Mouse (Mus musculus) kidney, postnatal 0 days (tissue): ENCODE results near the gene Wdr59. TPM values are rescaled to one million over a fixed set of nuclear protein-coding genes. Genes with fewer than 3 reads are reported as not detected.

Source experiments
- ATAC-seq: fragments of 200-750 bp; cut with Nextera tagmentation; replicated peaks from 2 replicates; pipeline ENCODE4 v1.8.0; 2017; ENCODE audit warnings: low read depth, moderate number of reproducible peaks, moderate TSS enrichment, moderate library complexity; ENCODE audit not compliant: low FRiP score
- DNase-seq: peaks from one replicate; pipeline ENCODE4 v3.0.0-alpha.2; 2016; ENCODE audit warnings: low spot score
- H3K27ac ChIP-seq: fragments of 300-500 bp; sonication (generic); 2 replicates; pipeline ENCODE4 v1.5.1; 2014; ENCODE audit warnings: mild to moderate bottlenecking
- H3K27me3 ChIP-seq: fragments of 300-500 bp; sonication (generic); 2 replicates; pipeline ENCODE4 v1.6.1; 2014; ENCODE audit warnings: low read length, mixed read lengths; ENCODE audit not compliant: insufficient read depth
- H3K36me3 ChIP-seq: fragments of 300-500 bp; sonication (generic); 2 replicates; pipeline ENCODE4 v1.6.1; 2014; ENCODE audit warnings: low read length, mixed read lengths; ENCODE audit not compliant: insufficient read depth
- H3K4me1 ChIP-seq: fragments of 300-500 bp; sonication (generic); replicated peaks from 2 replicates; pipeline ENCODE4 v1.6.1; 2014; ENCODE audit warnings: antibody characterized with exemption, low read length, mixed read lengths; ENCODE audit not compliant: insufficient read depth
- H3K4me2 ChIP-seq: fragments of 300-500 bp; sonication (generic); 2 replicates; pipeline ENCODE4 v1.6.1; 2014; ENCODE audit warnings: mild to moderate bottlenecking, low read length, moderate library complexity, mixed read lengths
- H3K4me3 ChIP-seq: fragments of 300-500 bp; sonication (generic); replicated peaks from 2 replicates; pipeline ENCODE4 v1.5.1; 2014; ENCODE audit warnings: low read depth, low read length
- H3K9ac ChIP-seq: fragments of 300-500 bp; sonication (generic); 2 replicates; pipeline ENCODE4 v1.6.1; 2014; ENCODE audit warnings: low read depth, low read length
- H3K9me3 ChIP-seq: fragments of 300-500 bp; sonication (generic); replicated peaks from 2 replicates; pipeline ENCODE4 v1.6.1; 2016; ENCODE audit warnings: low read length, inconsistent platforms, mixed read lengths
- CTCF ChIP-seq: IDR thresholded peaks from 2 replicates; pipeline ENCODE4 v1.5.1; 2016; ENCODE audit warnings: antibody characterized with exemption, low read depth, mild to moderate bottlenecking, moderate library complexity
- WGBS: fragments of 180-500 bp; shearing (Covaris S2); extraction: QIAGEN DNeasy Blood & Tissue Kit; methylation state at CpG from one replicate; pipeline ENCODE4 v1.1.7; 2014; 5-methylcytosine and 5-hydroxymethylcytosine counted together
- polyA plus RNA-seq: library from polyadenylated mRNA; unstranded; fragments of >200 nt; fragmentation: Nextera tagmentation; extraction: Ambion mirVana; gene quantifications from 2 replicates; pipeline ENCODE4 v1.2.1, GENCODE M21; 2015

The Wdr59 gene
- polyA plus RNA-seq, 1 experiment from 2014 or later = 3.2 TPM

DNA sequence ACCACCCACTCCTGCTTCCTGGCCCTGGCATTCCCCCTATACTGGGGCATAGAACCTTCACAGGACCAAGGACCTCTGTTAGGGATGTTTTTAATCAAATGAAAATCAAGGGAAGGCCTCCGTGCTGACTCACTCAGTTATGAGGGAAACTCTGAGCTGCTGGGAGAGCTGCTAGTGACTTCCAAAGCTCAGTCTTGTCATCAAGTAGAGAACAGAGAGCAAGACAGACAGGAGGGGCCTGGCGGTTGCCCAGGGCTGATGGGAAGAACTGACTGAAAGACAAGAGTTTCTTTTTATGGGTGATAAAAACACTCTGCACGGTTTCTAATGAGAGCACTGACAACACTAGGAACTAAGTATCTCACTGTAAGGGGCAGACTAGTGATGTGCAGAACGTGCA is 57.4 kb downstream of the Wdr59 start:
- DNase-seq = no peak
- Histone ChIP-seq H3K4me1 (no peaks in the 10 kb centered on the region), H3K4me2 (no peak overlapping the region), H3K27me3 (no peaks in the 10 kb centered on the region), H3K9ac (no peak overlapping the region), H3K9me3 (no peaks in the 10 kb centered on the region), H3K36me3 (peaks cover 8% of the 10 kb centered on the region; the same call in 1 of the 2 replicates), H3K27ac (no peak overlapping the region), H3K4me3 (no peak overlapping the region)
- TF ChIP-seq CTCF = no peak
- 72% methylated on average over 4 of the region's 4 CpGs for WGBS
- no peak for ATAC-seq

DNA sequence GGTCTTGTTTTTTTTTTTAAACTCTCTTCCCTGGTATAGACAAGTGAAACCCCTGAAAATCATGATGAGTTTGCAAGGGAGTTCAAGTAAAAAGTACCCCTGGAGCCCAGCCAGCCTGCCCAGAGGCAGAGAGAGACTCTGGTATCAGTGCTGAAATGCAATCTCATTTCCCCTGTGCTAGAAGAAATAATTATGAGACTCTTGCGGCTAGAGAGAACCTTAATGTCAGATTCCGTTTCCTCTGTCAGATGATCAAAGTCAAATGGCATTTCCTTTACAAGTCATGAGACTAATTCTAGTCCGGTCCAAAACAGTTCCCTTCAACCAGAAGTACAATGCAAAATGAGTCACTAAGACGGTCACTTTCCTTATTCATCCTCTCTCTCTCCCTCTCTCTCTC is 72.2 kb downstream of the Wdr59 start:
- ATAC-seq (no peak), DNase-seq (peak; percentile 72)
- Histone ChIP-seq H3K4me1 (no peaks in the 10 kb centered on the region), H3K4me3 (no peak overlapping the region), H3K9me3 (no peaks in the 10 kb centered on the region), H3K27ac (no peak overlapping the region), H3K36me3 (0 out of 2 replicates have a peak, but pooled peaks cover 4% of the 10 kb centered on the region), H3K4me2 (no peak overlapping the region), H3K9ac (no peak overlapping the region), H3K27me3 (no peaks in the 10 kb centered on the region)
- TF ChIP-seq CTCF = no peak
- 24% methylated on average over 4 of the region's 4 CpGs for WGBS

DNA sequence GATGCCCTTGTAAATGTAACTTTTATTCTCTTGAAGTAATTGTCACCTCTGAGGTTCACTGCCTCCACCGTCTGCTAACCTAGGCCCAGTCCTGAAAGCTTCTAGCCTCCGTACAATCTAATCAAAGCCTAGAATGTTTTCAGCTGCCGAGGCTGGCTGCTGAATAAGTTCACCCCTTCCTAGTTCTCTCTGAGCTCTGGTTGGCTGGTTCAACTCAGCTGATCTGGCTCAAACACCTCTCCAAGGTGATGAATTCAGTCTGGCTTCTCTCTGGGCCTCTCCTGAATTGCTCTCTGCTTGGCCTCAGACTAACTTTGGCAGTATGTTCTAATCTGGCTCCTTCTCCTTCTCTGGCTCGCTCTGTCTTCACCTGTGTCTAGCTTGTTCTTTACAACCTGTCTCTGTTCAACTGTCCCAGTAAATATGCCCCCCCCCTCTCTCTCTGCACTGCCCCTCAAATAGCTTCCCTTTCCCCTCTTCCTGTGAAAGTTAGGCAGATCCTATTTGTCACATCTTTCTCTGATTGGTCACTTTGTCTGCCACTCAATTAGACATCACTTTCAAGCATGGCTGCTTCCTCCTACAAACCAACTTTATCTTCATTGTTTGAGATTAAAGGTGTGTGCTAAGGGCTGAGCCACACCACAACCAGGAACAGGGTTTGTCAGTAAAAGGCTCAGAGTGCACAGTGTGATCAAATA is 75.8 kb downstream of the Wdr59 start:
- no peak for TF ChIP-seq CTCF
- ATAC-seq = 0 out of 2 replicates have a peak, but pooled peaks have one; percentile 17
- no peak overlapping the region for H3K4me2 ChIP-seq
- no peak overlapping the region for H3K4me3 ChIP-seq
- H3K27me3 ChIP-seq = no peaks in the 10 kb centered on the region
- WGBS = 60% methylated on average over 4 of the region's 4 CpGs
- no peaks in the 10 kb centered on the region for H3K36me3 ChIP-seq
- H3K27ac ChIP-seq = no peak overlapping the region
- no peaks in the 10 kb centered on the region for H3K4me1 ChIP-seq
- no peak overlapping the region for H3K9ac ChIP-seq
- no peaks in the 10 kb centered on the region for H3K9me3 ChIP-seq
- no peak for DNase-seq

DNA sequence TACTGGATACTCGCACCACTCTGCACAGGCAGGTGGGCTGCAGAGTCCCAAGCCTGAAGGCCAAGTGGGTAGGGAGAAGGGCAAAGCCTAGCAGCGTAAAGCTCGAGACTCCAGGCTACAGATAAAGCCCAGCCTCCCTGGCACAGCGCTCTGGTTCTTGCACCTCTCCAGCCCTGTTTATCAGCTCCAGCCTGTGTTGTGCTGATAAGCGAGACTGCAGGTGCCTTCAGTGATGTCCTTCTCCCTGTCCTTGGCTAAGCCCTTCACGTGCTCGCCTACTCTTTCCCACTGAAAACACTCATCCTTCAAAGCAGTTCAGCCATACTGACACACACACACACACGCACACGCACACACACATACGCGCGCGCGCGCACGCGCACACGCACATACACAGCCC is 76.3 kb downstream of the Wdr59 start:
- ATAC-seq (no peak), DNase-seq (no peak)
- Histone ChIP-seq H3K27ac (no peak overlapping the region), H3K9ac (no peak overlapping the region), H3K36me3 (no peaks in the 10 kb centered on the region), H3K4me2 (no peak overlapping the region), H3K4me3 (no peak overlapping the region), H3K27me3 (no peaks in the 10 kb centered on the region), H3K9me3 (no peaks in the 10 kb centered on the region), H3K4me1 (no peaks in the 10 kb centered on the region)
- no peak for TF ChIP-seq CTCF
- 90% methylated on average over 18 of the region's 18 CpGs for WGBS

DNA sequence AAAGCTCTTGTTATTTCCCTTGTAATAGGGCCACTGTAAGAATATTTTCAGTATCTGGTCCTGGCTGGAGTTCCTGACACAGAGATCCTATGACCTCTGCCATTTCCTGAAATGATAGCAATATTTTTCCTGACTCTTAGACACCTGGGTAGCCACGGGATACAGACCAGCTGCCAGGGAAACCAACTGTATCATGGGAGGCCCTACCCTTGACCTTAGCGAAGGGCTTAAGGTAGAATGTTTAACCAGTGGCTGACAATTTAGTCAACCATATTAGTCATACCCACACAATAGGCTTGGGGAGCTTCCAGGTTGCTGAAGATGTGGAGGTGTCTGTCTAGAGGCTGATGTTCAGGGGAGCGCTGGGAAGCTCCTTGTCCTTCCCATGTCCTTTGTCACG is 77.6 kb downstream of the Wdr59 start:
- 59% methylated on average over 4 of the region's 4 CpGs for WGBS
- no peaks in the 10 kb centered on the region for H3K9me3 ChIP-seq
- H3K4me3 ChIP-seq = no peak overlapping the region
- no peak overlapping the region for H3K4me2 ChIP-seq
- H3K36me3 ChIP-seq = no peaks in the 10 kb centered on the region
- no peak overlapping the region for H3K27ac ChIP-seq
- H3K4me1 ChIP-seq = no peaks in the 10 kb centered on the region
- TF ChIP-seq CTCF = no peak
- no peak for DNase-seq
- no peak overlapping the region for H3K9ac ChIP-seq
- ATAC-seq = 0 out of 2 replicates have a peak, but pooled peaks have one; percentile 68
- no peaks in the 10 kb centered on the region for H3K27me3 ChIP-seq

DNA sequence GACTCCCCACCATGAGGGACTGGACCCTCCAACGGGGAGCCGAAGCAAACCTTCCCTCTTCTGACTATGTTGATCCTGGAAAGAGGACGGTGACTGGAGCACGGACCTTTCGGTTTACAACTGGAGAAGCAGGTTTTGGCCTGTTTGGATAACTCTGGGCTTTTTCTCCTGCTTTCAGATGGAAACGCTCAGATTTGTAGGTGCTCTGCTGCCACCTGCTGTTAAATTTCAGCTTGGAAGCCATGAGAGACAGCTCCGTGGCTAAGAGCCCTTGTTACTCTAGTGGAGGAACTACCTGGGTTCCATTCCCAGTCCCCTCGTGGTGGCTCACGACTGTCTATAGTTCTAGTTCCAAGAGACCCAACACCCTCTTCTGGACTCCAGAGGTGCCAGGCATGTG is 82.7 kb downstream of the Wdr59 start:
- 10% methylated on average over 9 of the region's 9 CpGs for WGBS
- Histone ChIP-seq H3K9me3 (no peaks in the 10 kb centered on the region), H3K27ac (no peak overlapping the region), H3K36me3 (no peaks in the 10 kb centered on the region), H3K4me1 (no peaks in the 10 kb centered on the region), H3K4me2 (no peak overlapping the region), H3K4me3 (no peak overlapping the region), H3K27me3 (no peaks in the 10 kb centered on the region), H3K9ac (no peak overlapping the region)
- ATAC-seq (0 out of 2 replicates have a peak, but pooled peaks have one; percentile 29), DNase-seq (peak; percentile 90)
- peak; percentile 89 for TF ChIP-seq CTCF
